Mouse (Mus musculus): ENCODE measurements around the gene Dennd5a. TPM values are rescaled to one million over a fixed set of nuclear protein-coding genes. Genes with fewer than 3 reads are reported as not detected.
A peak's percentile ranks its signal among the peaks of the same experiment; 100 is the strongest.
"Not testable (repeated sequence)": the region's sequence is repeated elsewhere in the genome, so short reads cannot be mapped to it uniquely, and the experiment has no call there.

The Dennd5a gene
- 100 to 1,000 TPM; 182 to 205 TPM for total RNA-seq (2021)
- long read RNA-seq, experiment 1, full-length matches to known transcripts = 57 of 108 reads
- long read RNA-seq, experiment 1, partial matches to known transcripts = 40 of 108 reads
- long read RNA-seq, experiment 1, other reads (novel, unspliced or antisense) = 11 of 108 reads
- long read RNA-seq, experiment 2, full-length matches to known transcripts = 81 of 138 reads
- long read RNA-seq, experiment 2, partial matches to known transcripts = 50 of 138 reads
- long read RNA-seq, experiment 2, other reads (novel, unspliced or antisense) = 7 of 138 reads

GRCm38 (mm10) chr7:109959716-109960612 lies at the start of gene Dennd5a:
TSS of gene Dennd5a (minus strand) at chr7:109960470.
- DNase-seq (ENCODE audit: low spot score in 2 of 2) = peak; percentile 76 to 80

- no peak for DNase-seq (ENCODE audit: low spot score in 2 of 2)
Observed at GRCm38 (mm10) chr7:110009084-110009483, 48.8 kb upstream of the Dennd5a start.

- DNase-seq (ENCODE audit: low spot score in 2 of 2) = no peak
Observed at GRCm38 (mm10) chr7:110008513-110008912, 48.2 kb upstream of the Dennd5a start.

DNA sequence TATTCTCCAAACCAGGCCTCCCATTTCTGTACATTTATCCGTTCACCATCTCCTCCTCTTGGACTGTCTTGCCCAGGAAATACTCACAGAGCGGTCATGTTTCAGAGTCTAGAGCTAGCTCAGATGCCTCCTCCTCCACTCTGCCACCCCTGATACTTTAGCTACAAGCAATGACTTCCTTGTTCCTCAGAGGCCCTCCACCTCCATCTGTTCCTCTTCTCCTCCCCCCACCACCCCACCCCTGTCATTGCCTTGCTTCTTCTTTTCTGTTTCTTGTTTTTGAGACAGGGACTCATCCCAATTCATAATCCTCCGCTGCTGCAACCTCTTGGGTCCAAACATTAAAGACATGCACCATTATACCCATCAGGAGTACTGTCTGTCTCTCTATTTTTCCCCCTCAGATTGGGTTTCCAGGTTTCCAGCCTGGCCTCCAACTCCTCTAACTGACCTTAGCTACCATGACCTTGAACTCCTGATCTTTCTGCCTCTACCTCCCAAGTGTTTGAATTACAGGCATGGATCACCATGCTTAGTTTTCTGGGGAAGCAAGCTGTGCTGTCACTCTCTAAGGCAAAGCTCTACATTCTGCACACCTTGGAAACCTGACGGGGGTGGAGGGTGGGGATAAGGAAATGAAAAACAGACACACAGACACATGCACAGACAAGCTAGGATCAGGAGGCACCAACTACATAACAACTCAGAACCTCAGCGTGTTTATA lies 46.4 kb upstream of the Dennd5a start:
- DNase-seq (ENCODE audit: low spot score in 2 of 2) = no peak

DNA sequence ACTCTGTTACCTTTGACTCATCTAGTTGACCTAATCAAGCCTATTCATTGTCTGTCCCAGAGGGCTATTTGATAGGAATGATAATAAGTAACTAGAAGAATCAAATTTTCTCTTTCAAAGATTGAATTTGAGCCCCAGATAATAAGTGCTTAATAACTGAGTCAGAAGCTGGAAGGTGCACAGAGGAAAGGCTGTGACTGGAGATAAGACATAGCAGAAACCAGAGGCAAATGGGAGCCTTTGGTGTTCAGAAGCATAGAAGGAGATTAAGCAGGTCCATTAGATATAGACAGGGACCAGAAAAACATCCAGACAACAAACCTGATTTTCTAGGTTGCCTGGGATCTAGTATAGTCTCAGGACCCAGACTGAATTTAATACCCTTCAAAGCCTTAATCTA lies 45.7 kb upstream of the Dennd5a start:
- DNase-seq (ENCODE audit: low spot score in 2 of 2) = no peak

DNA sequence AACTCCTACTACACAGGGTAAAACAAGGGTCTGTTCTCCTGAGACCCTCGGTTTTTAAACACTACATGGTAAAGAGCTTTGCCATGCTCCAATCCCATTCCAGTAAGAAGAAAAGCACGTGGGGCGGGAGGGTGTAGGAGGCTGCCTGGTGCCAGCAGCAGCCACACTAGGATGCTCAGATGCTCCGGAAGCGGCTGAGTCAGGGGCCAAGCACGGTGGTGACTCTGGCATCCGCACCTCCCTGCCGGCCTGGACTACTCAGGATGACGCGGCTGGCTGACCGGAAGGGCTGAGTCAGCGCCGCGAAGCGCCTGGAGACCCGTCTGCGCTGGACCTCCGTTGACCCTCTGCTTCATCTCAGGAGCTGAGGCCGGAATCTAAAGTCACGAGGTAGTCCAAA lies 42.7 kb upstream of the Dennd5a start:
- DNase-seq (ENCODE audit: low spot score in 2 of 2) = peak in 1 of 2 experiments; percentile 14

- DNase-seq (ENCODE audit: low spot score in 2 of 2) = peak in 1 of 2 experiments; percentile 8
Observed at GRCm38 (mm10) chr7:110002092-110002491, 41.8 kb upstream of the Dennd5a start.

- DNase-seq (ENCODE audit: low spot score in 2 of 2) = no peak
Observed at GRCm38 (mm10) chr7:109998388-109998787, 38.1 kb upstream of the Dennd5a start.

DNA sequence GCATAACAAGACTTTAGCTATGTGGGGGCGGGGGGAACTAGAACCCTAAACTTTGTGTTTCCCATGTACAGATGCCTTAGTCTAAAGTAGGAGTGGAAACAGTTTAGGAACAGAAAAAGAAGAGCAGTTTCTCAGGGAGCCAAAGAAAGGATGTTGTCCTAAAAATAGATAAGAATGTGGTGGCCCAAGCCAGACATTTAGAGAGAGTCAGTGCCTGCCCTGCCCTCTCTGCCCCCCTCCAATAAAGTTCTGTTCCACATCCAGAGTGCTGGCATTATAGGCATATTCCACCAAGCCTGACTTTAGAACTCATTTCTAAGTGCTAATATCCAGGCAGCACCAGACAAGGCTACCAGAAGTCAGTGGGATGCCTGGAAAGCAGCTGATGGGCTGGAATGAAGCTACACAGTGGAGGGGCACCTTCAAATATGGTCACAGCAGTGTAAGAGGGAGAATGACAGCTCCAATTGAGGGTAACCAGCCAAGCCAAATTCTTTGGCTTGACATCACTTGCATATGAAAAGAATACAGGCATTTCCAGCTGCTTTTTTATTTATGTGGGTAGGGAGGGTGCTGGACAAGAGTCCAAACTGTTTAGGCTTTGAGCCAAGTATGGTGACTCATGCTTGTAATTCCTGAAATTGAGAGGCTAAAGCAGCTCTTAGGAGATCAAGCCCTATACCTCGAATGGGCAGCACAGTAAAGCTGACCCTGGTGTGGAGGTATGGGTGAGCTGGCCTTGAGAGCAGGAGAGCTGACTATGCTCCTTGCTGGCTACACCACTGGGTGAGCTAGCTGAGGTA lies 33.1 kb upstream of the Dennd5a start:
- no peak for DNase-seq (ENCODE audit: low spot score in 2 of 2)

DNA sequence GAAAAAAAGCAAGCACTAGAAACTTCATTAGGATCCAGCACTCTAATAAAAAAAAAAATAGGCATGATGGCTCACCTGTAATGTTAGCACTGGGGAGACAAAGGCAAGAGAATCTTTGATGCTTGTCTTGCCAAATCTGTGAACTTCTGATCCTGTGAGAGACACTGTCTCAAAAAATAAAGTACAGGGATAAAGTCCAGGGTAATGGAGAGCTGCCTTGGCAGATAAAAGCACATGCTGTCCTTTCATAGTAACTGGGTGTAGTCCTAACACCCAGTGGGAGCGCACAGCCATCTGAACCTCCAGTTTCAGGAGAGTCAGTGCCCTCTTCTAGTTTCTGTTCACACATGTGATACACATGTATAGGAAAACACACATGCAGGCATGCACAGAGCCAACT lies 31.0 kb upstream of the Dennd5a start:
- DNase-seq (ENCODE audit: low spot score in 2 of 2) = no peak

- DNase-seq (ENCODE audit: low spot score in 2 of 2) = peak in 1 of 2 experiments; percentile 41
Observed at GRCm38 (mm10) chr7:109986775-109987174, 26.5 kb upstream of the Dennd5a start, which contains the start of gene Tmem41b. TSS of gene Tmem41b (minus strand) at chr7:109986929.

- peak; percentile 98 to 99 for DNase-seq (ENCODE audit: low spot score in 2 of 2)
Observed at GRCm38 (mm10) chr7:109986133-109986669, 25.9 kb upstream of the Dennd5a start.

DNA sequence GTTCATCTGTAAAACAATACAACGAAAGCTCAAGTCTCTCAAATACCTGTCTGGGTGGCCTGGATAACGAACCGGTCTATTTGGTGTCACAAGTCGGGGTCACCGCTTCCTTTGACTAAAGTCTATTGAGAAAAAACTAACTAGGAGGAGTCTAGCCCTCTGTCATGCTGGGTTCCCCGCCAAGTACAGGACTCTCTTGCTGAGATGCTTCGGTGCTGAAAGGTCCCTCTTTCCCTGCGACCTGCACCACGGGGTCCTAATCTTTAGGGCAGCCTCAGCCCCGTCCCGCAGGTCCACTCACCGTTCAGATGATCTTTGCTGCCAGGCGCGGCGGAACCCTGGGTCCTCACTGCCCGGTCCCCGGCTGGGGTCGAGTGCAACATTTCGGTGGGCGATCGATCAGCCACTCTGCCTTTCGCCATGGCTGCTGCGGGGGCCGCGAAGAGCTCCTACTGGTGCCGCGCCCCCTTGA lies 25.4 kb upstream of the Dennd5a start:
- DNase-seq (ENCODE audit: low spot score in 2 of 2) = peak in 1 of 2 experiments; percentile 15

DNA sequence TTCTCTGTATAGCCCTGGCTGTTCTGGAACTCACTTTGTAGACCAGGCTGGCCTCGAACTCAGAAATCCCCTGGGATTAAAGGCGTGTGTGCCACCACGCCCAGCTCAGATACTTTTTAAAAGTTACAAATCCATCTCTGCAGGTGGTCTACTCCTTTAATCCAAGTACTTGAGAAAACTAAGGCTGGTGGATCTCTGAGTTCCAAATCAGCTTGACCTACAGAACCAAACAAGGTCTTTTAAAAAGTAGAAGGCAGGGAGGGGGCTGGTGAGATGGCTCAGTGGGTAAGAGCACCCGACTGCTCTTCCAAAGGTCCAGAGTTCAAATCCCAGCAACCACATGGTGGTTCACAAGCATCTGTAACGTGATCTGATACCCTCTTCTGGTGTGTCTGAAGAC lies 24.3 kb upstream of the Dennd5a start:
- not testable (repeated sequence) for DNase-seq (ENCODE audit: low spot score in 2 of 2)

GRCm38 (mm10) chr7:109977131-109977530 lies 16.9 kb upstream of the Dennd5a start:
- DNase-seq (ENCODE audit: low spot score in 2 of 2) = not testable (repeated sequence)

DNA sequence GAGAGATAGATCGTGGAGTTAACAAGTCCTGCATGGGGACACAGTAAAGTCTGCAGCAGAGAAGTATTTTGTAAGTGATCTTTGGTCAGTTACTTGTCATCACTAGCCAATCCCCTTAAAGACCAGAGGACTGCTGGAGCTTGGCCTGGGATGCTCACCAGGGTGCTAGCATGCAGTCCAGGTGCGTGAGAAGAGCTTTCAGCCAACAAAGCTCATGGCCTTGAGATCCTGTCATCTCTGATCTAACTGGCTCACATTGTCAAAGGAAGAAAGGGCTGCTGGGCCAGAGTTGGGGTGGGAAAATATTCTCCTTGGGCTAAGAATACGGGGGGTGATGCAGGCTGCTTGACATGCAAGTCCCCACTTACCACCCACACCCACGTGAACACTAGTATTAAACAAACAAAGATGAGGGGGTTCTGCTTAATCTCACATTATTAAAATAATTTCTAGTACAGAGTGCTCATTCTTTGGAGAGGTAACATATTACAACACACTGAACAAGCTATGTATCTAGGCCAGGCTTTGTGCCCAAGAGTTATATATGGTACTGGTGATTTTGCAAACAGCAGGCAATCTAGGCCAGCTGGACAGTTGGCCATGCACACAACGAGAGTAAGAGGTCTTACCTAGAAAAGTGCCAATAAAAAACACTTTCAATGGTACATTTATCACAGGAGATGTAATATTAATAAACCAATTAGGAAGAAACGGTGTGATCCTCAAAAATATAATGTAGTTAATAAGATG lies 15.9 kb upstream of the Dennd5a start:
- DNase-seq (ENCODE audit: low spot score in 2 of 2) = no peak

GRCm38 (mm10) chr7:109969542-109969941 lies 9.3 kb upstream of the Dennd5a start:
- DNase-seq (ENCODE audit: low spot score in 2 of 2) = no peak

DNA sequence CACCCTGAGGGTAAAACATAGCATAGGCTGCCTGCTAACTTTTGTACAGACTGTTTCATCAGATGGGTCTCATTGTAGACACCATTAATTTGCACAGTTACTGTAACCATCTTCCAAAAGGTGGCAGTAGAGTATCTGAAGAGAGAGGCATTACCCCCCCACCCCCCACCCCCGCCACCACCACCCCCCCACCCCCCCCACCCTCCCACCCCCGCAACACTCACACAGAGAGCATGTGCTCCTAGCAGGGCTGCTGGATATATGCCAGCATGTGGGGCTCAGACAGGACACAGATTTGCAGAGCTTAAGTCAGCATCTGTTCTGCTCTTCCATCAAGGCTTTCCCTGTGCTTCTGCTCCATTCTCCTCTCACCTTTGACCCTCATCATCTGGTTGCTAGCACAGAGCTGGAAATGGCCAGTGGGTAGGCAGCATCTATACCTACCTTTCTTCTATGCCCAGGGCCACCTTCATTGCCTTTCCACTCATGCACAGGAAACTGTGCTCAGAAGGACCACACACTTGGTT lies 8.7 kb upstream of the Dennd5a start:
- DNase-seq (ENCODE audit: low spot score in 2 of 2) = peak; percentile 46 to 67
